In genomic region chr3:88238866-88239391, GRCm38 (mm10) we compare ENCODE assay signal across 17 mouse cellular contexts. TPM values are rescaled to one million over a fixed set of nuclear protein-coding genes. Genes with fewer than 3 reads are reported as not detected.
A peak's percentile ranks its signal among the peaks of the same experiment; 100 is the strongest.
DNase-seq lines count a peak whose midpoint lies in the region; ATAC-seq lines count a peak whose summit lies in the region.
"Had no signal": no experiment of that assay in that cellular context is flagged by ENCODE, and none has a peak within 500 bp of the region (broad histone marks: within the 10 kb centered on the region; RNA-seq: fewer than 3 reads in every experiment).

No protein-coding gene starts in this region.

- no peak overlapping the region for H3K9ac ChIP-seq in hindbrain, embryonic 14.5 days
- 0 out of 2 replicates have a peak overlapping the region, but pooled peaks have one; percentile 58 for H3K9ac ChIP-seq in neural tube, embryonic 13.5 days

- ATAC-seq in hindbrain, embryonic 14.5 days (ENCODE audit: low FRiP score): peak; percentile 72
- ATAC-seq in neural tube, embryonic 13.5 days (ENCODE audit: low read depth): peak; percentile 70
- ATAC-seq: intestine, postnatal 0 days; lung, postnatal 0 days had no signal

- H3K4me2 ChIP-seq in hindbrain, embryonic 14.5 days (replicated peaks): no peak overlapping the region
- H3K4me2 ChIP-seq in neural tube, embryonic 13.5 days: peak overlapping the region; percentile 13; the same call in 1 of the 2 replicates

- H3K9me3 ChIP-seq in embryonic facial prominence, embryonic 10.5 days: no peaks in the 10 kb centered on the region
- H3K9me3 ChIP-seq in hindbrain, embryonic 14.5 days (ENCODE audit: control insufficient read depth, low read length): no peaks in the 10 kb centered on the region
- H3K9me3 ChIP-seq in neural tube, embryonic 13.5 days: no peaks in the 10 kb centered on the region

- H3K27ac ChIP-seq in embryonic facial prominence, embryonic 10.5 days (replicated peaks): peak overlapping the region; percentile 48; the same call in 1 of the 2 replicates
- H3K27ac ChIP-seq in hindbrain, embryonic 14.5 days: peak overlapping the region; percentile 76
- peak overlapping the region; percentile 98 for H3K27ac ChIP-seq in neural tube, embryonic 13.5 days (replicated peaks)

- 35% methylated on average over 8 of the region's 8 CpGs for WGBS in embryonic facial prominence, embryonic 10.5 days
- WGBS in hindbrain, embryonic 14.5 days: 26% methylated on average over 8 of the region's 8 CpGs
- 22% methylated on average over 8 of the region's 8 CpGs for WGBS in neural tube, embryonic 13.5 days

- intact Hi-C loops in left cerebral cortex, postnatal 4 days (cut with DNase I): no loop called here

- peaks cover 71% of the 10 kb centered on the region for H3K4me1 ChIP-seq in embryonic facial prominence, embryonic 10.5 days
- H3K4me1 ChIP-seq in hindbrain, embryonic 14.5 days (replicated peaks; ENCODE audit: control insufficient read depth, insufficient read depth, low read length): peaks cover 49% of the 10 kb centered on the region
- H3K4me1 ChIP-seq in neural tube, embryonic 13.5 days (replicated peaks): peaks cover 94% of the 10 kb centered on the region

- no peak overlapping the region for H3K4me3 ChIP-seq in embryonic facial prominence, embryonic 10.5 days
- H3K4me3 ChIP-seq in hindbrain, embryonic 14.5 days (replicated peaks; ENCODE audit: low read length): no peak overlapping the region
- no peak overlapping the region for H3K4me3 ChIP-seq in neural tube, embryonic 13.5 days
- H3K4me3 ChIP-seq: myocyte had no signal

- DNase-seq in left cerebral cortex, postnatal 4 days: peak; percentile 68
- no peak for DNase-seq in left cerebral cortex, adult 9 months (ENCODE audit: low spot score in 2 of 2)
- DNase-seq in embryonic facial prominence, embryonic 10.5 days (ENCODE audit: low spot score): no peak
- peak; percentile 52 for DNase-seq in hindbrain, embryonic 14.5 days (ENCODE audit: low spot score)
- no peak for DNase-seq in urinary bladder, adult 18-20 months (ENCODE audit: low spot score in 2 of 2)
- DNase-seq in adrenal gland, postnatal 10 days: no peak
- DNase-seq in heart, adult 8-10 months (ENCODE audit: low spot score): no peak
- DNase-seq: adrenal gland, adult 8-10 months had no signal

- H3K36me3 ChIP-seq in embryonic facial prominence, embryonic 10.5 days (replicated peaks): no peaks in the 10 kb centered on the region
- no peaks in the 10 kb centered on the region for H3K36me3 ChIP-seq in hindbrain, embryonic 14.5 days (replicated peaks; ENCODE audit: control insufficient read depth, insufficient read depth)
- no peaks in the 10 kb centered on the region for H3K36me3 ChIP-seq in neural tube, embryonic 13.5 days

- peaks cover 100% of the 10 kb centered on the region for H3K27me3 ChIP-seq in embryonic facial prominence, embryonic 10.5 days (replicated peaks; ENCODE audit: low read depth, poor library complexity, severe bottlenecking)
- H3K27me3 ChIP-seq in hindbrain, embryonic 14.5 days (ENCODE audit: control insufficient read depth, insufficient read depth, low read length): peaks cover 15% of the 10 kb centered on the region; the same call in 1 of the 2 replicates
- peaks cover 30% of the 10 kb centered on the region for H3K27me3 ChIP-seq in neural tube, embryonic 13.5 days

RNA-seq across cellular contexts. Expression of gene Rhbg, which starts 15.6 kb away (rescaled TPM):
- 1 to 10 TPM in 1 of 2 experiments, under 1 TPM in 1; 0.46 to 1.4 TPM for total RNA-seq in left cerebral cortex, postnatal 4 days (2021)
- 0.17 TPM in 1 of 2 replicates, not detected in the other for polyA plus RNA-seq in embryonic facial prominence, embryonic 10.5 days (2016; fragmentation: Nextera tagmentation; extraction: Ambion mirVana)
- polyA plus RNA-seq in hindbrain, embryonic 14.5 days (2014; fragmentation: Nextera tagmentation; extraction: Ambion mirVana): 0.48 and 0.76 TPM in 2 replicates
- 0.15 and 0.67 TPM in 2 replicates for polyA plus RNA-seq in neural tube, embryonic 13.5 days (2015; fragmentation: Nextera tagmentation; extraction: Ambion mirVana)
- 1 to 10 TPM; 1.9 to 2.1 TPM for total RNA-seq in adrenal gland, postnatal 10 days (2021)
- not detected for total RNA-seq in heart, adult 8-10 months (2022)
- total RNA-seq: layer of hippocampus, postnatal 25 days had no signal
- polyA plus RNA-seq: heart, embryonic 14.5 days; myocyte had no signal

RNA-seq across cellular contexts. Expression of gene Gm38392, which starts 48.1 kb away (rescaled TPM):
- total RNA-seq in left cerebral cortex, postnatal 4 days (2021): under 1 TPM; 0.80 to 0.89 TPM
- not detected in 2 replicates for polyA plus RNA-seq in embryonic facial prominence, embryonic 10.5 days (2016; fragmentation: Nextera tagmentation; extraction: Ambion mirVana)
- polyA plus RNA-seq in hindbrain, embryonic 14.5 days (2014; fragmentation: Nextera tagmentation; extraction: Ambion mirVana): 0.37 TPM in 1 of 2 replicates, not detected in the other
- polyA plus RNA-seq in neural tube, embryonic 13.5 days (2015; fragmentation: Nextera tagmentation; extraction: Ambion mirVana): 0.23 and 0.33 TPM in 2 replicates
- total RNA-seq in adrenal gland, postnatal 10 days (2021): 1 to 10 TPM; 1.1 to 1.3 TPM
- under 1 TPM in 3 of 4 experiments, not detected in 1; 0.25 to 0.44 (median 0.29) TPM for total RNA-seq in heart, adult 8-10 months (2022)
- total RNA-seq: layer of hippocampus, postnatal 25 days; liver, adult 2 months had no signal
- polyA plus RNA-seq: cerebellum, adult 2 months; embryonic facial prominence, embryonic 14.5 days; heart, embryonic 14.5 days; liver, adult 2 months had no signal

RNA-seq across cellular contexts. Expression of gene Tsacc, which starts 57.9 kb away (rescaled TPM):
- 1 to 10 TPM; 4.4 TPM for total RNA-seq in left cerebral cortex, postnatal 4 days (2021)
- 12.6 and 14.7 TPM in 2 replicates for polyA plus RNA-seq in embryonic facial prominence, embryonic 10.5 days (2016; fragmentation: Nextera tagmentation; extraction: Ambion mirVana)
- polyA plus RNA-seq in hindbrain, embryonic 14.5 days (2014; fragmentation: Nextera tagmentation; extraction: Ambion mirVana): 5.8 and 8.5 TPM in 2 replicates
- 8.5 and 12.5 TPM in 2 replicates for polyA plus RNA-seq in neural tube, embryonic 13.5 days (2015; fragmentation: Nextera tagmentation; extraction: Ambion mirVana)
- total RNA-seq in adrenal gland, postnatal 10 days (2021): 1 to 10 TPM; 7.9 to 8.3 TPM
- 10 to 100 TPM in 1 of 4 experiments, 1 to 10 TPM in 3; 5.6 to 12.0 (median 7.5) TPM for total RNA-seq in heart, adult 8-10 months (2022)

RNA-seq across cellular contexts. Expression of gene Cct3, which starts 58.0 kb away (rescaled TPM):
- total RNA-seq in left cerebral cortex, postnatal 4 days (2021): 100 to 1,000 TPM; 309 to 317 TPM
- 862 and 910 TPM in 2 replicates for polyA plus RNA-seq in embryonic facial prominence, embryonic 10.5 days (2016; fragmentation: Nextera tagmentation; extraction: Ambion mirVana)
- 455 and 498 TPM in 2 replicates for polyA plus RNA-seq in hindbrain, embryonic 14.5 days (2014; fragmentation: Nextera tagmentation; extraction: Ambion mirVana)
- 496 and 532 TPM in 2 replicates for polyA plus RNA-seq in neural tube, embryonic 13.5 days (2015; fragmentation: Nextera tagmentation; extraction: Ambion mirVana)
- total RNA-seq in adrenal gland, postnatal 10 days (2021): 100 to 1,000 TPM; 249 to 260 TPM
- 100 to 1,000 TPM; 146 to 187 (median 164) TPM for total RNA-seq in heart, adult 8-10 months (2022)

Comparison
In these comparisons a context has a peak if more than half of its experiments do, and no peak if none do; other contexts are left out.
1. DNase-seq: peak in left cerebral cortex, postnatal 4 days (single experiment) and hindbrain, embryonic 14.5 days (single experiment); none in left cerebral cortex, adult 9 months (0 of 2), embryonic facial prominence, embryonic 10.5 days (single experiment), urinary bladder, adult 18-20 months (0 of 2), adrenal gland, postnatal 10 days (single experiment) and heart, adult 8-10 months (single experiment).
2. H3K27ac ChIP-seq: peak in every context shown above with its lines; median percentile 98 in neural tube, embryonic 13.5 days; 76 in hindbrain, embryonic 14.5 days; 48 in embryonic facial prominence, embryonic 10.5 days.